Comparison of ENCODE assay signal across 19 mouse cellular contexts in genomic region chr5:132033491-132034350, GRCm38 (mm10).
DNase-seq lines count a peak whose midpoint lies in the region; ATAC-seq and TF ChIP-seq lines count a peak whose summit lies in the region.
"Had no signal": no experiment of that assay in that cellular context is flagged by ENCODE, and none has a peak within 500 bp of the region (broad histone marks: within the 10 kb centered on the region; RNA-seq: fewer than 3 reads in every experiment).

No protein-coding gene starts in this region.

- peak overlapping the region; percentile 30 for H3K4me2 ChIP-seq in forebrain, embryonic 13.5 days
- no peak overlapping the region for H3K4me2 ChIP-seq in forebrain, embryonic 11.5 days (ENCODE audit: low read depth, low read length, severe bottlenecking)
- peak overlapping the region; percentile 41 for H3K4me2 ChIP-seq in hindbrain, embryonic 14.5 days (replicated peaks)
- H3K4me2 ChIP-seq in neural tube, embryonic 12.5 days (replicated peaks): 0 out of 2 replicates have a peak overlapping the region, but pooled peaks have one; percentile 12
- H3K4me2 ChIP-seq: heart, embryonic 13.5 days; liver, embryonic 15.5 days had no signal

- no peak for TF ChIP-seq POLR2A in brain, embryonic 14.5 days (IDR thresholded peaks at IDR 0.05; ENCODE audit: borderline replicate concordance, extremely low read depth, insufficient read depth, insufficient read length, poor library complexity, severe bottlenecking)

- H3K27me3 ChIP-seq in forebrain, embryonic 13.5 days: no peaks in the 10 kb centered on the region
- no peaks in the 10 kb centered on the region for H3K27me3 ChIP-seq in forebrain, embryonic 11.5 days (ENCODE audit: control insufficient read depth, insufficient read depth, low read length)
- H3K27me3 ChIP-seq in hindbrain, embryonic 14.5 days (ENCODE audit: control insufficient read depth, insufficient read depth, low read length): no peaks in the 10 kb centered on the region
- no peaks in the 10 kb centered on the region for H3K27me3 ChIP-seq in neural tube, embryonic 12.5 days (replicated peaks)
- H3K27me3 ChIP-seq: heart, embryonic 13.5 days; liver, embryonic 15.5 days had no signal

- H3K4me1 ChIP-seq in forebrain, embryonic 13.5 days: peaks cover 49% of the 10 kb centered on the region
- H3K4me1 ChIP-seq in forebrain, embryonic 11.5 days (replicated peaks; ENCODE audit: control insufficient read depth, insufficient read depth, low read length): peaks cover 12% of the 10 kb centered on the region; the same call in 1 of the 2 replicates
- H3K4me1 ChIP-seq in hindbrain, embryonic 14.5 days (replicated peaks; ENCODE audit: control insufficient read depth, insufficient read depth, low read length): peaks cover 42% of the 10 kb centered on the region
- peaks cover 16% of the 10 kb centered on the region; the same call in 1 of the 2 replicates for H3K4me1 ChIP-seq in neural tube, embryonic 12.5 days
- H3K4me1 ChIP-seq: liver, embryonic 15.5 days had no signal

- peak; percentile 75 for ATAC-seq in forebrain, embryonic 13.5 days
- ATAC-seq in forebrain, embryonic 11.5 days (replicated peaks; ENCODE audit: low FRiP score): no peak
- ATAC-seq in hindbrain, embryonic 14.5 days (ENCODE audit: low FRiP score): peak; percentile 65; the same call in 1 of the 2 replicates
- ATAC-seq in neural tube, embryonic 12.5 days (ENCODE audit: low FRiP score, low read depth): peak; percentile 72; the same call in 1 of the 2 replicates

- peak overlapping the region; percentile 74 for H3K27ac ChIP-seq in forebrain, embryonic 13.5 days
- no peak overlapping the region for H3K27ac ChIP-seq in forebrain, embryonic 11.5 days (ENCODE audit: low read depth, low read length)
- peak overlapping the region; percentile 73 for H3K27ac ChIP-seq in hindbrain, embryonic 14.5 days
- H3K27ac ChIP-seq in neural tube, embryonic 12.5 days: peak overlapping the region; percentile 20; the same call in 1 of the 2 replicates
- H3K27ac ChIP-seq: heart, embryonic 13.5 days; limb, embryonic 10.5 days; liver, embryonic 15.5 days had no signal

- peak overlapping the region; percentile 43; the same call in 1 of the 2 replicates for H3K9ac ChIP-seq in forebrain, embryonic 13.5 days
- no peak overlapping the region for H3K9ac ChIP-seq in forebrain, embryonic 11.5 days (ENCODE audit: low read length)
- H3K9ac ChIP-seq in hindbrain, embryonic 14.5 days: peak overlapping the region; percentile 42
- H3K9ac ChIP-seq in neural tube, embryonic 12.5 days: no peak overlapping the region
- H3K9ac ChIP-seq: heart, embryonic 13.5 days; liver, embryonic 15.5 days had no signal

- 30% methylated on average over 15 of the region's 15 CpGs for WGBS in forebrain, embryonic 13.5 days
- 62% methylated on average over 15 of the region's 15 CpGs for WGBS in forebrain, embryonic 11.5 days
- 23% methylated on average over 15 of the region's 15 CpGs for WGBS in hindbrain, embryonic 14.5 days
- 59% methylated on average over 15 of the region's 15 CpGs for WGBS in neural tube, embryonic 12.5 days

- no peaks in the 10 kb centered on the region for H3K9me3 ChIP-seq in forebrain, embryonic 13.5 days (replicated peaks)
- no peaks in the 10 kb centered on the region for H3K9me3 ChIP-seq in forebrain, embryonic 11.5 days (ENCODE audit: control insufficient read depth, low read length)
- no peaks in the 10 kb centered on the region for H3K9me3 ChIP-seq in hindbrain, embryonic 14.5 days (ENCODE audit: control insufficient read depth, low read length)
- no peaks in the 10 kb centered on the region for H3K9me3 ChIP-seq in neural tube, embryonic 12.5 days
- H3K9me3 ChIP-seq: heart, embryonic 13.5 days; limb, embryonic 10.5 days; liver, embryonic 15.5 days had no signal

- no peaks in the 10 kb centered on the region for H3K36me3 ChIP-seq in forebrain, embryonic 13.5 days (ENCODE audit: poor library complexity, severe bottlenecking)
- H3K36me3 ChIP-seq in forebrain, embryonic 11.5 days (ENCODE audit: control insufficient read depth, insufficient read depth, low read length): no peaks in the 10 kb centered on the region
- H3K36me3 ChIP-seq in hindbrain, embryonic 14.5 days (replicated peaks; ENCODE audit: control insufficient read depth, insufficient read depth): no peaks in the 10 kb centered on the region
- H3K36me3 ChIP-seq in neural tube, embryonic 12.5 days: no peaks in the 10 kb centered on the region
- H3K36me3 ChIP-seq: heart, embryonic 13.5 days; limb, embryonic 10.5 days; liver, embryonic 15.5 days had no signal

- TF ChIP-seq CTCF in brain, embryonic 14.5 days (IDR thresholded peaks at IDR 0.05; ENCODE audit: borderline replicate concordance, extremely low read depth, insufficient read depth, insufficient read length): no peak

- H3K4me3 ChIP-seq in forebrain, embryonic 13.5 days: no peak overlapping the region
- no peak overlapping the region for H3K4me3 ChIP-seq in forebrain, embryonic 11.5 days (ENCODE audit: low read depth, low read length)
- H3K4me3 ChIP-seq in hindbrain, embryonic 14.5 days (replicated peaks; ENCODE audit: low read length): no peak overlapping the region
- H3K4me3 ChIP-seq in neural tube, embryonic 12.5 days: no peak overlapping the region
- H3K4me3 ChIP-seq: heart, embryonic 13.5 days; limb, embryonic 10.5 days; liver, embryonic 15.5 days; myocyte had no signal

- DNase-seq in forebrain, embryonic 11.5 days (ENCODE audit: low spot score): no peak
- DNase-seq in brain, embryonic 14.5 days (ENCODE audit: low read depth): peak; percentile 92
- DNase-seq in hindbrain, embryonic 14.5 days (ENCODE audit: low spot score): peak; percentile 68
- DNase-seq in spleen, postnatal 10 days (ENCODE audit: low spot score in 2 of 2): no peak
- no peak for DNase-seq in urinary bladder, postnatal 14 days (ENCODE audit: low spot score)
- no peak for DNase-seq in yolk sac, embryonic 10.5 days (ENCODE audit: low spot score)
- DNase-seq: adrenal gland, postnatal 14 days; cerebellum, adult 11-12 months; embryo, embryonic 11 days; gastrocnemius, postnatal 14 days; kidney, postnatal 36 days; lung, postnatal 4 days; thymus, adult 18-20 months had no signal

Comparison
In these comparisons a context has a peak if more than half of its experiments do, and no peak if none do; other contexts are left out.
1. H3K9ac ChIP-seq: peak in forebrain, embryonic 13.5 days (single experiment) and hindbrain, embryonic 14.5 days (single experiment); none in forebrain, embryonic 11.5 days (single experiment) and neural tube, embryonic 12.5 days (single experiment).
2. DNase-seq: peak in brain, embryonic 14.5 days (single experiment) and hindbrain, embryonic 14.5 days (single experiment); none in forebrain, embryonic 11.5 days (single experiment), spleen, postnatal 10 days (0 of 2), urinary bladder, postnatal 14 days (single experiment) and yolk sac, embryonic 10.5 days (single experiment).